Mouse (Mus musculus) limb, embryonic 13.5 days (tissue): ENCODE measurements around the gene Atp6v1g3. TPM values are rescaled to one million over a fixed set of nuclear protein-coding genes. Genes with fewer than 3 reads are reported as not detected.

Experiments
- ATAC-seq: fragments of 200-750 bp; cut with Nextera tagmentation; 2 replicates; pipeline ENCODE4 v1.8.0; 2017; ENCODE audit warnings: low read depth, moderate number of reproducible peaks, moderate TSS enrichment; ENCODE audit not compliant: low FRiP score
- H3K27ac ChIP-seq: fragments of 300-500 bp; sonication (generic); 2 replicates; pipeline ENCODE4 v1.5.1; 2015; ENCODE audit warnings: inconsistent platforms, mild to moderate bottlenecking, moderate library complexity
- H3K27me3 ChIP-seq: fragments of 300-500 bp; sonication (generic); 2 replicates; pipeline ENCODE4 v1.6.1; 2015; ENCODE audit warnings: mild to moderate bottlenecking, inconsistent platforms
- H3K36me3 ChIP-seq: fragments of 300-500 bp; sonication (generic); 2 replicates; pipeline ENCODE4 v1.6.1; 2015; ENCODE audit warnings: inconsistent platforms, mild to moderate bottlenecking, moderate library complexity
- H3K4me1 ChIP-seq: fragments of 300-500 bp; sonication (generic); 2 replicates; pipeline ENCODE4 v1.6.1; 2015; ENCODE audit warnings: inconsistent platforms
- H3K4me2 ChIP-seq: fragments of 300-500 bp; sonication (generic); replicated peaks from 2 replicates; pipeline ENCODE4 v1.6.1; 2015; ENCODE audit warnings: inconsistent platforms, mild to moderate bottlenecking, moderate library complexity
- H3K4me3 ChIP-seq: fragments of 300-500 bp; sonication (generic); 2 replicates; pipeline ENCODE4 v1.5.1; 2015; ENCODE audit warnings: moderate library complexity, mild to moderate bottlenecking, inconsistent platforms
- H3K9ac ChIP-seq: fragments of 300-500 bp; sonication (generic); 2 replicates; pipeline ENCODE4 v1.6.1; 2015; ENCODE audit warnings: mild to moderate bottlenecking, inconsistent platforms
- H3K9me3 ChIP-seq: fragments of 300-500 bp; sonication (generic); 2 replicates; pipeline ENCODE4 v1.6.1; 2016; ENCODE audit warnings: inconsistent platforms
- WGBS: fragments of 180-500 bp; shearing (Covaris S2); methylation state at CpG from one replicate; pipeline ENCODE4 v1.1.7; 2015; 5-methylcytosine and 5-hydroxymethylcytosine counted together
- polyA plus RNA-seq: library from polyadenylated mRNA; unstranded; fragments of >200 nt; fragmentation: Nextera tagmentation; extraction: Ambion mirVana; gene quantifications from 2 replicates; pipeline ENCODE4 v1.2.1, GENCODE M21; 2015

Gene Atp6v1g3
- polyA plus RNA-seq, result 0.51 and 0.84 TPM in 2 replicates

- H3K4me3 ChIP-seq, result no peak within 1 kb of the TSS
- 0 out of 2 replicates have a peak within 1 kb of the TSS, but pooled peaks have one; percentile 6 for H3K27ac ChIP-seq
- no peaks in the 10 kb centered on the region for H3K36me3 ChIP-seq
- H3K27me3 ChIP-seq, result peaks cover 15% of the 10 kb centered on the region
- no peaks in the 10 kb centered on the region for H3K9me3 ChIP-seq
- peaks cover 9% of the 10 kb centered on the region for H3K4me1 ChIP-seq
- no peak within 1 kb of the TSS for H3K9ac ChIP-seq
- WGBS, result 88% methylated on average over 2 of the region's 2 CpGs
- ATAC-seq, result no peak
- H3K4me2 ChIP-seq, result no peak within 1 kb of the TSS
Observed at GRCm38 (mm10) chr1:138273438-138273837, at the start of gene Atp6v1g3. Gene Atp6v1g3 (plus strand): TSS chr1:138273738.

- peaks cover 3% of the 10 kb centered on the region; the same call in 1 of the 2 replicates for H3K9me3 ChIP-seq
- H3K27ac ChIP-seq, result no peak overlapping the region
- no peaks in the 10 kb centered on the region for H3K36me3 ChIP-seq
- H3K4me3 ChIP-seq, result no peak overlapping the region
- H3K9ac ChIP-seq, result no peak overlapping the region
- H3K27me3 ChIP-seq, result no peaks in the 10 kb centered on the region
- ATAC-seq, result no peak
- H3K4me1 ChIP-seq, result no peaks in the 10 kb centered on the region
- no peak overlapping the region for H3K4me2 ChIP-seq
Observed at GRCm38 (mm10) chr1:138233051-138233450, 40.5 kb upstream of the Atp6v1g3 start.

GRCm38 (mm10) chr1:138237252-138237651 is 36.3 kb upstream of the Atp6v1g3 start:
- Histone ChIP-seq H3K9me3 (no peaks in the 10 kb centered on the region), H3K9ac (no peak overlapping the region), H3K27me3 (no peaks in the 10 kb centered on the region), H3K4me2 (no peak overlapping the region), H3K36me3 (no peaks in the 10 kb centered on the region), H3K4me1 (no peaks in the 10 kb centered on the region), H3K4me3 (no peak overlapping the region), H3K27ac (no peak overlapping the region)
- 82% methylated on average over 2 of the region's 2 CpGs for WGBS
- ATAC-seq, result no peak

GRCm38 (mm10) chr1:138243947-138244346 is 29.6 kb upstream of the Atp6v1g3 start:
- no peaks in the 10 kb centered on the region for H3K36me3 ChIP-seq
- no peaks in the 10 kb centered on the region for H3K27me3 ChIP-seq
- H3K27ac ChIP-seq, result no peak overlapping the region
- no peak overlapping the region for H3K4me3 ChIP-seq
- no peak overlapping the region for H3K9ac ChIP-seq
- WGBS, result 44% methylated on average over 5 of the region's 5 CpGs
- peaks cover 35% of the 10 kb centered on the region for H3K4me1 ChIP-seq
- ATAC-seq, result no peak
- H3K9me3 ChIP-seq, result no peaks in the 10 kb centered on the region; the same call in 1 of the 2 replicates
- no peak overlapping the region for H3K4me2 ChIP-seq

GRCm38 (mm10) chr1:138244485-138244884 is 29.1 kb upstream of the Atp6v1g3 start:
- WGBS, result 22% methylated on average over 7 of the region's 7 CpGs
- H3K9me3 ChIP-seq, result no peaks in the 10 kb centered on the region; the same call in 1 of the 2 replicates
- no peaks in the 10 kb centered on the region for H3K27me3 ChIP-seq
- H3K4me1 ChIP-seq, result peaks cover 35% of the 10 kb centered on the region
- ATAC-seq, result peak; percentile 41; the same call in 1 of the 2 replicates
- H3K36me3 ChIP-seq, result no peaks in the 10 kb centered on the region
- H3K9ac ChIP-seq, result no peak overlapping the region
- H3K4me2 ChIP-seq, result peak overlapping the region; percentile 40
- H3K4me3 ChIP-seq, result no peak overlapping the region
- H3K27ac ChIP-seq, result no peak overlapping the region

- peaks cover 35% of the 10 kb centered on the region for H3K4me1 ChIP-seq
- 0 out of 2 replicates have a peak, but pooled peaks have one; percentile 7 for ATAC-seq
- H3K4me2 ChIP-seq, result no peak overlapping the region
- H3K4me3 ChIP-seq, result no peak overlapping the region
- H3K36me3 ChIP-seq, result no peaks in the 10 kb centered on the region
- H3K9ac ChIP-seq, result no peak overlapping the region
- 40% methylated on average over 4 of the region's 4 CpGs for WGBS
- no peaks in the 10 kb centered on the region; the same call in 1 of the 2 replicates for H3K9me3 ChIP-seq
- H3K27ac ChIP-seq, result no peak overlapping the region
- H3K27me3 ChIP-seq, result no peaks in the 10 kb centered on the region
Observed at GRCm38 (mm10) chr1:138245103-138245502, 28.4 kb upstream of the Atp6v1g3 start.

GRCm38 (mm10) chr1:138245533-138245932 is 28.0 kb upstream of the Atp6v1g3 start:
- H3K27ac ChIP-seq, result no peak overlapping the region; the same call in 1 of the 2 replicates
- H3K9ac ChIP-seq, result no peak overlapping the region
- 0 out of 2 replicates have a peak overlapping the region, but pooled peaks have one; percentile 9 for H3K4me2 ChIP-seq
- peaks cover 35% of the 10 kb centered on the region for H3K4me1 ChIP-seq
- no peak overlapping the region for H3K4me3 ChIP-seq
- H3K36me3 ChIP-seq, result no peaks in the 10 kb centered on the region
- H3K9me3 ChIP-seq, result no peaks in the 10 kb centered on the region; the same call in 1 of the 2 replicates
- ATAC-seq, result peak; percentile 44; the same call in 1 of the 2 replicates
- no peaks in the 10 kb centered on the region for H3K27me3 ChIP-seq
- 38% methylated on average over 3 of the region's 3 CpGs for WGBS

GRCm38 (mm10) chr1:138246438-138247164 is 26.9 kb upstream of the Atp6v1g3 start:
- WGBS, result 45% methylated on average over 7 of the region's 7 CpGs
- ATAC-seq, result 0 out of 2 replicates have a peak, but pooled peaks have one; percentile 28
- no peak overlapping the region for H3K27ac ChIP-seq

GRCm38 (mm10) chr1:138247699-138248483 is 25.6 kb upstream of the Atp6v1g3 start:
- 31% methylated on average over 8 of the region's 8 CpGs for WGBS
- ATAC-seq, result peak; percentile 51; the same call in 1 of the 2 replicates
- Histone ChIP-seq H3K4me3 (no peak overlapping the region), H3K27me3 (0 out of 2 replicates have a peak, but pooled peaks cover 2% of the 10 kb centered on the region), H3K9ac (no peak overlapping the region), H3K9me3 (no peaks in the 10 kb centered on the region; the same call in 1 of the 2 replicates), H3K4me2 (0 out of 2 replicates have a peak overlapping the region, but pooled peaks have one; percentile 9), H3K36me3 (no peaks in the 10 kb centered on the region), H3K4me1 (peaks cover 35% of the 10 kb centered on the region), H3K27ac (no peak overlapping the region)

More at GRCm38 (mm10) chr1:138246438-138247164, 26.9 kb upstream of the Atp6v1g3 start:
- no peak overlapping the region for H3K4me3 ChIP-seq
- H3K4me2 ChIP-seq, result no peak overlapping the region
- H3K36me3 ChIP-seq, result no peaks in the 10 kb centered on the region
- no peaks in the 10 kb centered on the region for H3K27me3 ChIP-seq
- peaks cover 35% of the 10 kb centered on the region for H3K4me1 ChIP-seq
- no peak overlapping the region for H3K9ac ChIP-seq
- no peaks in the 10 kb centered on the region; the same call in 1 of the 2 replicates for H3K9me3 ChIP-seq

- no peak for ATAC-seq
- Histone ChIP-seq H3K4me3 (no peak overlapping the region), H3K9ac (no peak overlapping the region), H3K4me2 (no peak overlapping the region), H3K27ac (no peak overlapping the region), H3K4me1 (peaks cover 35% of the 10 kb centered on the region), H3K9me3 (no peaks in the 10 kb centered on the region; the same call in 1 of the 2 replicates), H3K36me3 (no peaks in the 10 kb centered on the region), H3K27me3 (0 out of 2 replicates have a peak, but pooled peaks cover 5% of the 10 kb centered on the region)
- 66% methylated on average over 2 of the region's 2 CpGs for WGBS
Observed at GRCm38 (mm10) chr1:138248770-138249169, 24.8 kb upstream of the Atp6v1g3 start.

GRCm38 (mm10) chr1:138250951-138251350 is 22.6 kb upstream of the Atp6v1g3 start:
- no peak overlapping the region for H3K4me2 ChIP-seq
- no peak overlapping the region for H3K9ac ChIP-seq
- no peaks in the 10 kb centered on the region for H3K36me3 ChIP-seq
- no peak overlapping the region for H3K4me3 ChIP-seq
- H3K27me3 ChIP-seq, result 0 out of 2 replicates have a peak, but pooled peaks cover 5% of the 10 kb centered on the region
- peaks cover 20% of the 10 kb centered on the region for H3K4me1 ChIP-seq
- ATAC-seq, result no peak
- no peak overlapping the region for H3K27ac ChIP-seq
- H3K9me3 ChIP-seq, result no peaks in the 10 kb centered on the region; the same call in 1 of the 2 replicates
- 83% methylated on average over 2 of the region's 2 CpGs for WGBS
